Mouse (Mus musculus): ENCODE measurements around the gene Itpr2.

DNA sequence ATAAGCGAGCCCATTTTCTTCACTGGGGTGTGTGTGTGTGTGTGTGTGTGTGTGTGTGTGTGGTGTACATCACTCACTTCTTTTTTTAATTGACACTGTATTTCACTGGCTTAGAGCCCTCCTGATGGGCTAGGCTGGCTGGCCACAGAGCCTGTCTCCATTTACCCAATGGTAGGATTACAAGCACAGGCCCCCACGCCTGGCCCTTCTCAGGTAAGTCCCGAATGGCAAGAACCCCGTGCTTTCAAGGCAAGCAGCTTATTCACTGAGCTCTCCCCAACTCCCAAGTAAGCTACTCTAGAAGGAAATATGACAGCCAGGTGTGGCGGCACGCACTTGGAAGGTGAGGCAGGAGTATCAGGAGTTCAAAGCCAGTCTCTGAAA is 91.6 kb downstream of the Itpr2 start:
- TF ChIP-seq EP300 (optimal IDR thresholded peaks at IDR 0.05): no peak
- no peak for TF ChIP-seq CTCF (IDR thresholded peaks at IDR 0.05; ENCODE audit: low read depth)

Data from stomach, postnatal 0 days (tissue).